Mouse (Mus musculus): ENCODE measurements at regions not wholly inside any gene's neighbourhood (a gene's known extent, or its start where the extent isn't known, plus 50 kb on each side); places are given as distances from the start of the nearest gene placed in this dataset.
A peak's percentile ranks its signal among the peaks of the same experiment; 100 is the strongest.

GRCm38 (mm10) chr4:12461251-12461650, 289.4 kb upstream of the Fam92a start:
- intact Hi-C loops (cut with DNase I), result no loop called here
- peak in 1 of 2 experiments; percentile 18 for DNase-seq

GRCm38 (mm10) chr4:12457978-12458597, 286.3 kb upstream of the Fam92a start:
- intact Hi-C loops (cut with DNase I), result no loop called here
- no peak for DNase-seq

DNA sequence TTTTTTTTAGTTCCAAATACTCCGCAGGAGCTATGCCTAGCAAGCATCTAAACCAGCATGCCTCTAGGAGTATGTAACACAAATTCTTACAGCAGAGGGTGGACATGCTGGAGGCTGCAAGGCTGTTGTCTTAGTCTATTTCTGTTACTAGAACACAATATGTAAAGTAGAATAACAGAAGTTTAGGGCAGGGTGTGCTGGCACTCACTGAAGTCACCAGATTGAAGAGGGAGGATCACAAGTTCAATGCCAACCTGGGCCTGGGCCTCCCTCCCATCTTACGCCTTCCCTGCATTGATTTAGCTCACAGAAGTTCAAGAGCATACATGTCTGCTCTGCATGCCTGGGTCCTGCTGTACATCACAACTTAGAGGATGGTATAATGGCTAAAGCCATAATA, 280.3 kb upstream of the Fam92a start:
- no peak for DNase-seq
- intact Hi-C loops (cut with DNase I), result no loop called here

- intact Hi-C loops (cut with DNase I), result no loop called here
- DNase-seq, result no peak
Measured at GRCm38 (mm10) chr4:12425507-12425906, 253.7 kb upstream of the Fam92a start.

DNA sequence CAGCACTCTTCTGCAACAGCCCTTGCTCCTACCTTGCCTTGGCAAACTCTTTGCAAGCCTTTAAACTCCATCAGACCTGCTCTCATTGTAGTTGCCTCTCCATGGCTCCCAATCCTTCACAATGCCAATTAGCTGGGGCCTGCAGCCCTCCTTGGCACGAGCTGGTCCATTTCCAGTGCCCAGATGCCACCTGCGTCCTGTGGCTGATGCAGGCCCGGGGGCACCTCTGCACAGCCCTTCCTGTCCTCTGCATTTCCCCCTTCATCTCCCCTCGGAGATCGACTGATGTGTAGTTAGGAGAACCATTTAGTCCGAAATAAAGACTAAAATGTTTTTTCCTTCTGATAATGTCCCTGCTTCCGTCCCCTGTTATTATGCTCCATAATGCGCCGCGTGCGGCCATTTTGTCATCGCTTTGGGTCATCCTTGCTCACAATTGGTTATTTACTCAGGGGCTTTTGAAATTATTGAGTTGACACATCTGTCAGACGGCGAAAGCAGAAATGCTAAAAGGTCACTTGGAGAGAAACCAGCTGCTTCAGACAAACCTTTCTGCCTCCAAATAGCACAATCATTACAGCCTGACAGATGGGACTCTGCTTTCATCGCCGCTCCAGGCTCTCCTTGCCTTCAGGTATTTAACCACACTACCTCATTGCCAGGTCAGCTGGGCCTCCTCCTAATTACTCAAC, 250.0 kb upstream of the Fam92a start:
- intact Hi-C loops (cut with DNase I), result no loop called here
- DNase-seq, result peak; percentile 15 to 27

DNA sequence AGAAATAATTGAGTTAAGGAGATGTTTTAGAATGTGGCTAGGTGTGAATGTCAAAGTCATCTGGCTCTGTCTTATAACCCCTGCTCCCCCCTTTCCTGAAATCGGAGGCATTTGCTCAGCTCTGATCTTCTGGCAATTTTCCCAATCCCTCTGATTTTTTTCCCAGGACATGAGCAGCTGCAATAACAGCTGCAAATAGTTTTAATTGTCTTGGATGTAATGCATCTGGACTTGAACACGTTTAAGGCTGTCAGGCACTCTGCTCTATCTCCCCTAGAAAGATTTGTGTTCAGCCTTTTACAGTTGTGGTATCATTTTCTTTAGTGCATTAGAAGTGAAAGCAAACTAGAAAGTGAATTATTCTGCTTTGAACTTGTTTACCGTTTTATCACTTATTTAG, 246.3 kb upstream of the Fam92a start:
- DNase-seq, result peak; percentile 35 to 36
- intact Hi-C loops (cut with DNase I), result no loop called here

DNA sequence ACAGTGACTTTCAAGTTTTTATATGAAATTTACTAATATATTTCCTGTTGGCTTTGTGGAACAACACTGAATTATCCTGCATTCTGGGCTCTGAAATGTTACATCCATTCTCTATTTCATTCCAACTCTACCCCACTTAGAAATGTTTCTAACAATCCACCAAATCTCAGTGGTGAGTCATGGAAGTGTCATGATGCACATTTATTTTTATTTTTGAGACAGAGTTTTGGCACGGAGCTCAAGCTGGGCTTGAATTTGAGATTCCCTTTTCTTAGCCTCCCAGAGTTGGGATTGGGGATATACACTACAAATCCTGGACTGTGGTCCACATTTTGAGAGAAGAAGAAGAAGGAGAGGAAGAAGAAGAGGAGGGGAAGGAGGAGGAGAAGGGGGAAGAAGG, 223.5 kb upstream of the Fam92a start:
- DNase-seq, result no peak
- intact Hi-C loops (cut with DNase I), result no loop called here

GRCm38 (mm10) chr4:12376797-12377570, 205.2 kb upstream of the Fam92a start:
- DNase-seq, result no peak
- intact Hi-C loops (cut with DNase I), result no loop called here

- no peak for DNase-seq
- intact Hi-C loops (cut with DNase I), result no loop called here
Measured at GRCm38 (mm10) chr4:12369551-12369950, 197.7 kb upstream of the Fam92a start.

DNA sequence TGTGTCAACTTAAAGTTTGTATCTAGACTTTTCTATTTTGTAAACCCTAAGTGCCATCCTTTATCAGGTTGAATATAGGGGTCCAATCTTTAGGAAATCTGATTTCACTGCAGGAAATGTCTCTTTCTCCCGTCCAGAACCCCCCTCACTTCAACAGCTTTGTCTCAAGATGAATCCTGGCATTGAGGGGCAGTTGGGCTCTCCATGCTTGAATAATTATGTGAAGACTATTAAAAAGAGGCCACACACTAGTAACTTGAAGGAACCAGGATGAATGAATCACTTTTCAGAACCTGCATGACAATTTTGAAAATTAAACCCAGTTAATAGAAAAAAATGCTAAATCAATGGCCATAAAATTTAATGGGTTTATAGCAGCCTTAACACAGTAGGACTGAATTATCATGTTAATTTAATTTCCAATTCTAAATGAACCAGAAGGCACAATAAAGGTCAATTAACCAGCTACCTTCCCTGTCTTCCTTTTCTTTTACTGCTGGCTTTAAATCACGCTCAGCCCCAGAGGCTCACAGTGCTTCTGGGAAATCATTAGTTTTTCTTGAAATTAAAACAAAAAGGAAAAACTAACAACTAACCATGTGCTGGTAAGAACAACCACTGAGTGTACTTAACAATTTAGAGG, 185.3 kb upstream of the Fam92a start:
- intact Hi-C loops (cut with DNase I), result no loop called here
- no peak for DNase-seq

DNA sequence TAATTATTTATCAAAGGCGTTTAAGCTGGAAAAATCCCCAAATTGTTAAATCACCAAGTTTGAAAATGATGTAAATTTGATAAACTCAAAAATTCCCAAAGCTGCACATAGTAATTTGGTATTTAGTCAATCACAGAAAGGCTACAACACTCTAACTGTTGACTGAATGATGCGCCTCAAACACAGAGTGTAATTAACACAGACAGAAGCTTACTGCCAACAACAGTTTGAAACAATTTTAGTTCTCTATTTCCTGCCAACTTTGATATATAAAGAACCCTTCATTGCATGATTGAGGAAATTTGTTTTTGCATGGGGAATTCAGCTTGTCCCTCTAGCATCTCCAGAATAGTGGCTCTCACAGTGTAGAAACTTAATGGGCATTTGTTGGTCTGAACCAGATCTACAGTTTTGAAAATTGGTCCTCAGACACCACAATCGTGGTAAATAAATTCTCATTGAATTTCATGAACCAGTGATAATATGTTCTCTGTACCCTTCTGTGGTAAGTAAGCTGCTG, 181.6 kb upstream of the Fam92a start:
- intact Hi-C loops (cut with DNase I), result no loop called here
- no peak for DNase-seq

DNA sequence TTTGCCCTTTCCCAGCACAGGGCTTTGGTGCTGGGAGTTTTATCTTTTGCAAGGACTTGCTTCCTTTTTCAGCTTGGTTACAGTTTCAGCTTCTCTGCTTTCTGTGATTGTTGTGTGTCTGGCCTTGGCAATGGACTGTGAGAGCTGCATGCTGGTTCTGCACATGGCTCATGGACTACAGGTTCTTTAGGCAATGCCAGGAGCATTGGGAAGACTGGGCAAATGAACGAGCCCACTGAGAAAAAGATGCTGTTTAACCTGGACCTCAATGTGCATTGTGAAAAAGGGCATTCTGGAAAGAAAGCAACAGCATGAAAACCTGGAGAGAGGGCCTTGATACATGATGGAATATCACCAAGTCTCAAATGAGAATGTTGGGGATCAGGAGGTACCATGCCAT, 167.4 kb upstream of the Fam92a start:
- intact Hi-C loops (cut with DNase I), result no loop called here
- no peak for DNase-seq

GRCm38 (mm10) chr4:12334832-12335587, 163.2 kb upstream of the Fam92a start:
- intact Hi-C loops (cut with DNase I), result no loop called here
- DNase-seq, result no peak

- intact Hi-C loops (cut with DNase I), result no loop called here
- DNase-seq, result no peak
Measured at GRCm38 (mm10) chr4:12334429-12334828, 162.6 kb upstream of the Fam92a start.

- no peak for DNase-seq
- intact Hi-C loops (cut with DNase I), result no loop called here
Measured at GRCm38 (mm10) chr4:12316024-12316423, 144.2 kb upstream of the Fam92a start.

DNA sequence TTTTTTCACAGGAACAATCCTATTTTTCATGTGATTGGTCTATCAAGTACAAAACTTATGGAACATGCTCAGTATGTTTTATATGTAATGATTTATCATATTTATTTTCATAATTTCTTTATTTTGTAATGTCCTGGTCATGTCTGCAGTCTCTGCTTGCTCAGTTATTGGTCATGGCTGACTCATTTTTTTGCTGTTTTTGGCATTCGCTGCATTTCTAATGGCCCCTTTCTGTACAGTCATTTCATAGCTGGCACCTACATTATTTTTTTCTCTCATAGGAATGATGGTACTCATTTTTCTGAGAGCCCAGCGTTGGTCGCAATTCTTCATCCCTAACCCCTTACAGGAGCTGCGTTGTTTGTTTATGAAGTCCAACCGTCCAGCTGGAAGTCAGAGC, 136.5 kb upstream of the Fam92a start:
- no peak for DNase-seq
- intact Hi-C loops (cut with DNase I), result no loop called here

DNA sequence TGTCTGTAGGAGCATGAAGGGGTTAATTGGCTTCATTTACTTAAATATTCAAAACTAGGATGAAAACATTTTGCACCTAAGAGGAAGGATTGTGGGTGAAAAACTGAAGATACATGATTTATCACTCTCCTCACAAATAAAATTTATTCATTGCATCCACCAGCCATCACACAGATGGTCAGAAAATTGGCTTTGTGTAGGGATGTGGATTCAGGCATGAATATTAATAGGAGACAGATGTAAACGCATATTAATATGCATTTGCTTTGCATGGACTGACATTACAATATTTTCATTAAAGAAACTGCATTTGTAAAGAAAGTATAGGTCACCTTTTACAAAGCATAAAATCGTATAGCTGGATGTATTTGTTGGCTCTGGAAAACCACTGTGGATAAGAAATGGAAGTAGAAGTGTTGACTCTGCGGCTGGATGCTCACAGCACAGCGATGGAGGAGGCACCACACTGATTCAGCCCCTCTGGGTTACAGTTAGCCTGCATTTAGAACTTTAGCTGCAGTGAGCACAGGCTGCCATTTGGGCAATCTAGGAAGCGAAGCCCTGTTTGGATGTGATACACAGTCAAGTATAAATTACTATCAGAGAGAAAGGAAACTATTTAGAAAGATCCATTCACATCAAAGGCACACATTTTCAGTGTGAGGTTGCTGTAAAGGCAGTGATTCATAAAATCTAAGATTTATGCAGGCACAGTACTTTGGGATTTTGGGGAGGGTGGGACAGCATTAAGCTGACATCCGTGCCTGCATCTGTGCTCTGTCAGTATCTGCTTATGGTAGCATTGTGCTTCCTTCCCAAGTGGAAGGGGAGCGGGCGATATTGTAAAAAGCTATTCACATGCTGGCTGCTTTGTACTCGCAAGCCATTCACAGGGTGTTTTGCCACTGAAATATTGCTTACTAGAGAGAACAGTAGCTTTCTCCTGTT, 135.1 kb upstream of the Fam92a start:
- intact Hi-C loops (cut with DNase I), result no loop called here
- DNase-seq, result no peak

GRCm38 (mm10) chr4:12287079-12287686, 115.4 kb upstream of the Fam92a start:
- intact Hi-C loops (cut with DNase I), result no loop called here
- DNase-seq, result no peak

DNA sequence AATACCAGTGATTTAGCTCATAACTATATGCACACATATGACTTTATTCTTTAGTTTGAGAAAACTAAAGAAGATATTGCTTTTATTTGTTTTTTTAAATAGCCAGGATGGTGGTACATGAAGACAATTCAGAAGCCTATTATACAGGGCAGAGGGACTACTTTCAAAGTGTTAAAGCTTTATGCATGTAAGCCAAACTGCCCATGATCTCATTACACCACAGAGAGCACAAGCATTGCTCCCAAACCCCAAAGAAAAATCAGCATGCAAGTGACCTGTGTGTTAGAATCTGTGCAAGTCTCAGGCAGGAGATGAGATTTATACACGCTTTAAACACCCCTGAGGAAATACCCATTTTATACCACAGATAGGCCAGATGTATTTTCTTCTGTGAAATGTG, 114.6 kb upstream of the Fam92a start:
- no peak for DNase-seq

More for the DNA sequence above, 114.6 kb upstream of the Fam92a start:
- intact Hi-C loops (cut with DNase I), result no loop called here
